Mouse (Mus musculus): Measurements from ENCODE around the gene Cercam.
A peak's percentile ranks its signal among the peaks of the same experiment; 100 is the strongest.

The Cercam gene

GRCm38 (mm10) chr2:29868949-29869645 is at the start of gene Cercam:
Cercam (plus strand) TSS chr2:29869164.
- DNase-seq (ENCODE audit: low spot score in 2 of 2) = peak; percentile 79 to 85

GRCm38 (mm10) chr2:29819363-29819762 is 49.6 kb upstream of the Cercam start:
- no peak for DNase-seq (ENCODE audit: low spot score in 2 of 2)

GRCm38 (mm10) chr2:29820025-29820817 is 48.7 kb upstream of the Cercam start, which contains the start of gene Urm1:
Urm1 (plus strand) TSS chr2:29820075.
- DNase-seq (ENCODE audit: low spot score in 2 of 2) = peak in 1 of 2 experiments; percentile 66

- no peak for DNase-seq (ENCODE audit: low spot score in 2 of 2)
Measured at GRCm38 (mm10) chr2:29826318-29826925, 42.5 kb upstream of the Cercam start.

GRCm38 (mm10) chr2:29826926-29827708 is 41.8 kb upstream of the Cercam start:
- peak; percentile 93 to 97 for DNase-seq (ENCODE audit: low spot score in 2 of 2)

GRCm38 (mm10) chr2:29827709-29828024 is 41.3 kb upstream of the Cercam start:
- DNase-seq (ENCODE audit: low spot score in 2 of 2) = no peak

GRCm38 (mm10) chr2:29831106-29831505 is 37.9 kb upstream of the Cercam start:
- DNase-seq (ENCODE audit: low spot score in 2 of 2) = no peak

- no peak for DNase-seq (ENCODE audit: low spot score in 2 of 2)
Measured at GRCm38 (mm10) chr2:29833796-29834195, 35.2 kb upstream of the Cercam start.

- DNase-seq (ENCODE audit: low spot score in 2 of 2) = no peak
Measured at GRCm38 (mm10) chr2:29835391-29835899, 33.5 kb upstream of the Cercam start.

- no peak for DNase-seq (ENCODE audit: low spot score in 2 of 2)
Measured at GRCm38 (mm10) chr2:29839460-29839859, 29.5 kb upstream of the Cercam start.

- DNase-seq (ENCODE audit: low spot score in 2 of 2) = peak in 1 of 2 experiments; percentile 49
Measured at GRCm38 (mm10) chr2:29843231-29844105, 25.5 kb upstream of the Cercam start.

- DNase-seq (ENCODE audit: low spot score in 2 of 2) = no peak
Measured at GRCm38 (mm10) chr2:29844115-29844514, 24.8 kb upstream of the Cercam start.

GRCm38 (mm10) chr2:29844661-29845060 is 24.3 kb upstream of the Cercam start:
- no peak for DNase-seq (ENCODE audit: low spot score in 2 of 2)

- no peak for DNase-seq (ENCODE audit: low spot score in 2 of 2)
Measured at GRCm38 (mm10) chr2:29845636-29846035, 23.3 kb upstream of the Cercam start.

- no peak for DNase-seq (ENCODE audit: low spot score in 2 of 2)
Measured at GRCm38 (mm10) chr2:29846061-29846853, 22.7 kb upstream of the Cercam start.

GRCm38 (mm10) chr2:29846911-29847310 is 22.1 kb upstream of the Cercam start:
- no peak for DNase-seq (ENCODE audit: low spot score in 2 of 2)

GRCm38 (mm10) chr2:29849041-29849440 is 19.9 kb upstream of the Cercam start:
- DNase-seq (ENCODE audit: low spot score in 2 of 2) = no peak

GRCm38 (mm10) chr2:29849841-29850480 is 19.0 kb upstream of the Cercam start:
- no peak for DNase-seq (ENCODE audit: low spot score in 2 of 2)

- no peak for DNase-seq (ENCODE audit: low spot score in 2 of 2)
Measured at GRCm38 (mm10) chr2:29852957-29853485, 15.9 kb upstream of the Cercam start.
